ENCODE assay signal across 8 mouse cellular contexts in the genomic region with DNA sequence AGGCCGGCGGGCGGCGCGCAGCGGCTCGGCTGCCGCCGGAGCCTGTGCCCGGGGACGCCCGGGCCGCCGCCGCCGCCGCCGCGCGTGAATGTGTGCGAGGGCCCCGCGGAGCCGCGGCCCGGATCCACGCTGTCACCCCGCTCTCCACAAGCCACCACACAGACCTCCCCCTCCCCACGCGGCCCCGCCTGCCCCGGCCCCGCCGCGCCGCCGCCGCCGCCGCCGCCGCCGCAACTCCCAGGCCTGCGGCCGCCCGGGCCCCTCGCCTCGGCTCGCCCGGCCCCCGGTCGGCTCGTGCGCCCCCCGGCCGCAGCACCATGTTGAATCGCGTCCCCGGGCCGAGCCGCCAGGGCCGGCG. TPM values are rescaled to one million over a fixed set of nuclear protein-coding genes. Genes with fewer than 3 reads are reported as not detected.
DNase-seq lines count a peak whose midpoint lies in the region; ATAC-seq and TF ChIP-seq lines count a peak whose summit lies in the region.

No protein-coding gene starts in this region.

- H3K36me3 ChIP-seq in heart, embryonic 13.5 days: peaks cover 11% of the 10 kb centered on the region
- peaks cover 13% of the 10 kb centered on the region for H3K36me3 ChIP-seq in E14TG2a.4 (ENCODE audit: insufficient read depth, low read length)
- H3K36me3 ChIP-seq in forebrain, embryonic 12.5 days (replicated peaks): no peaks in the 10 kb centered on the region
- peaks cover 13% of the 10 kb centered on the region; the same call in 1 of the 2 replicates for H3K36me3 ChIP-seq in liver, embryonic 13.5 days

- H3K27me3 ChIP-seq in heart, embryonic 13.5 days (replicated peaks): no peaks in the 10 kb centered on the region
- no peaks in the 10 kb centered on the region for H3K27me3 ChIP-seq in E14TG2a.4 (ENCODE audit: insufficient read depth, low read length)
- no peaks in the 10 kb centered on the region for H3K27me3 ChIP-seq in forebrain, embryonic 12.5 days
- H3K27me3 ChIP-seq in liver, embryonic 13.5 days: no peaks in the 10 kb centered on the region

- DNase-seq in heart, postnatal 4 days: no peak
- no peak for DNase-seq in liver, embryonic 13.5 days
- DNase-seq in urinary bladder, postnatal 14 days (ENCODE audit: low spot score): no peak
- DNase-seq in cerebellum, postnatal 36 days: no peak
- DNase-seq in spleen, postnatal 10 days (ENCODE audit: low spot score in 2 of 2): no peak

- H3K9me3 ChIP-seq in heart, embryonic 13.5 days: no peaks in the 10 kb centered on the region
- H3K9me3 ChIP-seq in E14TG2a.4 (ENCODE audit: low read length): no peaks in the 10 kb centered on the region
- no peaks in the 10 kb centered on the region for H3K9me3 ChIP-seq in forebrain, embryonic 12.5 days
- no peaks in the 10 kb centered on the region for H3K9me3 ChIP-seq in liver, embryonic 13.5 days (replicated peaks)

- H3K27ac ChIP-seq in heart, embryonic 13.5 days (replicated peaks): peak overlapping the region; percentile 100
- peak overlapping the region; percentile 100 for H3K27ac ChIP-seq in forebrain, embryonic 12.5 days
- peak overlapping the region; percentile 98 for H3K27ac ChIP-seq in liver, embryonic 13.5 days

- H3K4me2 ChIP-seq in heart, embryonic 13.5 days: peak overlapping the region; percentile 90
- peak overlapping the region; percentile 84 for H3K4me2 ChIP-seq in forebrain, embryonic 12.5 days
- H3K4me2 ChIP-seq in liver, embryonic 13.5 days: peak overlapping the region; percentile 90

- H3K4me3 ChIP-seq in heart, embryonic 13.5 days: peak overlapping the region; percentile 96
- peak overlapping the region; percentile 92 for H3K4me3 ChIP-seq in E14TG2a.4 (replicated peaks; ENCODE audit: low read length)
- H3K4me3 ChIP-seq in forebrain, embryonic 12.5 days (replicated peaks): peak overlapping the region; percentile 92
- peak overlapping the region; percentile 92 for H3K4me3 ChIP-seq in liver, embryonic 13.5 days (replicated peaks)

- H3K4me1 ChIP-seq in heart, embryonic 13.5 days: peaks cover 35% of the 10 kb centered on the region
- H3K4me1 ChIP-seq in E14TG2a.4 (replicated peaks; ENCODE audit: low read depth, low read length): peaks cover 40% of the 10 kb centered on the region
- peaks cover 31% of the 10 kb centered on the region for H3K4me1 ChIP-seq in forebrain, embryonic 12.5 days
- peaks cover 43% of the 10 kb centered on the region for H3K4me1 ChIP-seq in liver, embryonic 13.5 days (replicated peaks)

- peak overlapping the region; percentile 100 for H3K9ac ChIP-seq in heart, embryonic 13.5 days
- peak overlapping the region; percentile 99 for H3K9ac ChIP-seq in forebrain, embryonic 12.5 days
- H3K9ac ChIP-seq in liver, embryonic 13.5 days: peak overlapping the region; percentile 98

- TF ChIP-seq CTCF in E14TG2a.4 (conservative IDR thresholded peaks at IDR 0.05; ENCODE audit: low read length): no peak

- peak; percentile 10 for ATAC-seq in heart, embryonic 13.5 days (ENCODE audit: extremely low read depth, insufficient number of reproducible peaks, low FRiP score, low TSS enrichment)
- peak; percentile 24 for ATAC-seq in forebrain, embryonic 12.5 days (ENCODE audit: low FRiP score)
- peak; percentile 26 for ATAC-seq in liver, embryonic 13.5 days (ENCODE audit: low read depth)

- 3% methylated on average over 16 of the region's 63 CpGs for WGBS in heart, embryonic 13.5 days
- 1% methylated on average over 26 of the region's 63 CpGs for WGBS in forebrain, embryonic 12.5 days
- 2% methylated on average over 41 of the region's 63 CpGs for WGBS in liver, embryonic 13.5 days (ENCODE audit: insufficient replicate concordance)

RNA-seq across cellular contexts. Expression of gene Arid2, which starts 0.4 kb away (rescaled TPM):
- polyA plus RNA-seq in heart, embryonic 13.5 days (2015; fragmentation: Nextera tagmentation; extraction: Ambion mirVana): 12.1 and 14.1 TPM in 2 replicates
- 10 to 100 TPM; 42.9 to 47.6 TPM for total RNA-seq in heart, postnatal 4 days (2021)
- polyA plus RNA-seq in forebrain, embryonic 12.5 days (2016; fragmentation: Nextera tagmentation; extraction: Ambion mirVana): 38.7 and 41.7 TPM in 2 replicates
- polyA plus RNA-seq in liver, embryonic 13.5 days (2015; fragmentation: Nextera tagmentation; extraction: Ambion mirVana): 7.9 and 9.6 TPM in 2 replicates
